In the genomic region with DNA sequence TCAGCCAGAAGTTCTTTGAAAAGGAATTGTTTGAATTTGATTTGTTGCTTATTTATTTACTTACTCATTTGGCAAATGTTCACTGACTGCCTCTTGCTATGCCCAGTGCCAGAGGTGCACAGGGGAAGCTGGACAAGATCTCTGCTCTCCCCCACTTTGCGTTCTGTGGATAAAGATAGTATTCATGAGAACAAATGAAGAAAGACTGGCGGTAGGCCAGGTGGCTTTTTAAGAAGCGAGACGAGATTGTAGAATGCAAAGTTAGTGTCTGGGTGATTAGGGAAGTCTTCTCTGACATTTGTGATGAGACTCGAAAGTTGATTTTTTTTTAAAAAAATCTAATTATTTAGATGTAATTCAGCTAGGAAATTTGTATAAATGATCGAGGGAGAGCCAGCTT, we compare ENCODE assay signal across 18 mouse cellular contexts. TPM values are rescaled to one million over a fixed set of nuclear protein-coding genes. Genes with fewer than 3 reads are reported as not detected.
DNase-seq lines count a peak whose midpoint lies in the region.
"Had no signal": no experiment of that assay in that cellular context is flagged by ENCODE, and none has a peak within 500 bp of the region (broad histone marks: within the 10 kb centered on the region; RNA-seq: fewer than 3 reads in every experiment).

No protein-coding gene starts in this region.

- peak; percentile 27 for DNase-seq in heart, adult 11 months
- DNase-seq in heart, adult 9 months (ENCODE audit: low spot score in 2 of 2) = no peak
- DNase-seq in right cerebral cortex, postnatal 4 days = peak; percentile 39
- DNase-seq in right cerebral cortex, postnatal 25 days = no peak
- peak; percentile 49 for DNase-seq in testis, postnatal 14 days (ENCODE audit: low spot score)
- DNase-seq in gastrocnemius, postnatal 36 days = no peak
- DNase-seq: adrenal gland, adult 8-10 months; adrenal gland, postnatal 25 days; cerebellum, adult 11-12 months; cerebellum, adult 9-10 months; cerebellum, postnatal 25 days; embryo, embryonic 11 days; gastrocnemius, postnatal 10 days; heart, adult 2 months had no signal

- intact Hi-C loops in gastrocnemius, postnatal 36 days (cut with DNase I) = no loop called here

RNA-seq across cellular contexts. Expression of gene Cwh43, which starts 20.9 kb away (rescaled TPM):
- not detected for total RNA-seq in gastrocnemius, postnatal 36 days (2021)
- total RNA-seq: adrenal gland, adult 8-10 months; common myeloid progenitor, adult 5-6 weeks; gastrocnemius, adult 18-20 months; gastrocnemius, postnatal 10 days; heart, adult 2 months; heart, postnatal 25 days; hematopoietic stem cell, adult 5-6 weeks had no signal

RNA-seq across cellular contexts. Expression of gene Dcun1d4, which starts 54.0 kb away (rescaled TPM):
- total RNA-seq in gastrocnemius, postnatal 36 days (2021) = 1 to 10 TPM; 6.7 to 8.9 TPM

Comparison
In these comparisons a context has a peak if more than half of its experiments do, and no peak if none do; other contexts are left out.
1. DNase-seq: peak in heart, adult 11 months (single experiment), right cerebral cortex, postnatal 4 days (single experiment) and testis, postnatal 14 days (single experiment); none in heart, adult 9 months (0 of 2), right cerebral cortex, postnatal 25 days (single experiment) and gastrocnemius, postnatal 36 days (0 of 2).